Mouse (Mus musculus): ENCODE results near the gene Synrg. TPM values are rescaled to one million over a fixed set of nuclear protein-coding genes. Genes with fewer than 3 reads are reported as not detected.
A peak's percentile ranks its signal among the peaks of the same experiment; 100 is the strongest.

Synrg gene
- total RNA-seq, 2 experiments from 2014 or later, result 26.1 to 26.6 TPM

GRCm38 (mm10) chr11:84032559-84032958 lies 68.3 kb downstream of the Synrg start:
- intact Hi-C loops (cut with DNase I), result loop anchor here (1.0 kb wide), 1 partner anchor 248 kb away; no protein-coding TSS in a partner anchor
- no peak for DNase-seq

GRCm38 (mm10) chr11:84033671-84034070 lies 69.4 kb downstream of the Synrg start:
- intact Hi-C loops (cut with DNase I), result no loop called here
- DNase-seq, result no peak

GRCm38 (mm10) chr11:84040621-84041020 lies 76.4 kb downstream of the Synrg start:
- intact Hi-C loops (cut with DNase I), result no loop called here
- DNase-seq, result no peak

- intact Hi-C loops (cut with DNase I), result no loop called here
- no peak for DNase-seq
Observed at GRCm38 (mm10) chr11:84042808-84043762, 78.9 kb downstream of the Synrg start.

GRCm38 (mm10) chr11:84044988-84045387 lies 80.8 kb downstream of the Synrg start:
- no peak for DNase-seq
- intact Hi-C loops (cut with DNase I), result no loop called here

- intact Hi-C loops (cut with DNase I), result no loop called here
- no peak for DNase-seq
Observed at GRCm38 (mm10) chr11:84047270-84047669, 83.0 kb downstream of the Synrg start.

GRCm38 (mm10) chr11:84048411-84048810 lies 84.2 kb downstream of the Synrg start:
- DNase-seq, result no peak
- intact Hi-C loops (cut with DNase I), result no loop called here

- intact Hi-C loops (cut with DNase I), result no loop called here
- no peak for DNase-seq
Observed at GRCm38 (mm10) chr11:84053055-84053454, 88.8 kb downstream of the Synrg start.

GRCm38 (mm10) chr11:84053524-84054163 lies 89.4 kb downstream of the Synrg start:
- no peak for DNase-seq
- intact Hi-C loops (cut with DNase I), result no loop called here

- DNase-seq, result no peak
- intact Hi-C loops (cut with DNase I), result no loop called here
Observed at GRCm38 (mm10) chr11:84057418-84057817, 93.2 kb downstream of the Synrg start.

GRCm38 (mm10) chr11:84059784-84060183 lies 95.6 kb downstream of the Synrg start:
- DNase-seq, result no peak
- intact Hi-C loops (cut with DNase I), result no loop called here

- DNase-seq, result no peak
- intact Hi-C loops (cut with DNase I), result no loop called here
Observed at GRCm38 (mm10) chr11:84060635-84061034, 96.4 kb downstream of the Synrg start.

GRCm38 (mm10) chr11:84061881-84062280 lies 97.7 kb downstream of the Synrg start:
- DNase-seq, result no peak
- intact Hi-C loops (cut with DNase I), result no loop called here

GRCm38 (mm10) chr11:84062805-84063204 lies 98.6 kb downstream of the Synrg start:
- intact Hi-C loops (cut with DNase I), result no loop called here
- DNase-seq, result no peak

GRCm38 (mm10) chr11:84063631-84064209 lies 99.5 kb downstream of the Synrg start:
- no peak for DNase-seq
- intact Hi-C loops (cut with DNase I), result no loop called here

- DNase-seq, result no peak
- intact Hi-C loops (cut with DNase I), result no loop called here
Observed at GRCm38 (mm10) chr11:84066071-84066481, 101.8 kb downstream of the Synrg start.

- no peak for DNase-seq
- intact Hi-C loops (cut with DNase I), result no loop called here
Observed at GRCm38 (mm10) chr11:84066927-84067645, 102.9 kb downstream of the Synrg start.

- intact Hi-C loops (cut with DNase I), result loop anchor here (2.0 kb wide), 1 partner anchor 61 kb away; the partner anchor contains the start of genes Acaca and Tada2a
- DNase-seq, result no peak
Observed at GRCm38 (mm10) chr11:84067720-84068190, 103.5 kb downstream of the Synrg start.

- DNase-seq, result peak; percentile 49 to 60
- intact Hi-C loops (cut with DNase I), result loop anchor here (2.0 kb wide), 1 partner anchor 60 kb away; the partner anchor contains the start of genes Acaca and Tada2a
Observed at GRCm38 (mm10) chr11:84068191-84069033, 104.2 kb downstream of the Synrg start.

All from heart, postnatal 36 days (tissue).